Mouse (Mus musculus) forebrain, embryonic 16.5 days (tissue): ENCODE data around the gene Oas3. TPM values are rescaled to one million over a fixed set of nuclear protein-coding genes. Genes with fewer than 3 reads are reported as not detected.
"Not testable (repeated sequence)": the region's sequence is repeated elsewhere in the genome, so short reads cannot be mapped to it uniquely, and the experiment has no call there.

Source experiments
- ATAC-seq: fragments of 200-750 bp; cut with Nextera tagmentation; 2 replicates; pipeline ENCODE4 v1.8.0; 2017; ENCODE audit warnings: mild to moderate bottlenecking, moderate library complexity
- H3K27ac ChIP-seq: fragments of 300-500 bp; sonication (generic); 2 replicates; pipeline ENCODE4 v1.5.1; 2014; ENCODE audit warnings: low read length, control low read depth
- H3K27me3 ChIP-seq: fragments of 300-500 bp; sonication (generic); replicated peaks from 2 replicates; pipeline ENCODE4 v1.6.1; 2014; ENCODE audit warnings: low read length; ENCODE audit not compliant: control insufficient read depth, insufficient read depth
- H3K36me3 ChIP-seq: fragments of 300-500 bp; sonication (generic); 2 replicates; pipeline ENCODE4 v1.6.1; 2014; ENCODE audit not compliant: control insufficient read depth, insufficient read depth
- H3K4me1 ChIP-seq: fragments of 300-500 bp; sonication (generic); replicated peaks from 2 replicates; pipeline ENCODE4 v1.6.1; 2014; ENCODE audit warnings: low read length; ENCODE audit not compliant: control insufficient read depth, insufficient read depth
- H3K4me2 ChIP-seq: fragments of 300-500 bp; sonication (generic); 2 replicates; pipeline ENCODE4 v1.6.1; 2014; ENCODE audit warnings: mild to moderate bottlenecking, low read length, control low read depth
- H3K4me3 ChIP-seq: fragments of 300-500 bp; sonication (generic); replicated peaks from 2 replicates; pipeline ENCODE4 v1.5.1; 2014; ENCODE audit warnings: mild to moderate bottlenecking, low read length, control low read depth
- H3K9ac ChIP-seq: fragments of 300-500 bp; sonication (generic); replicated peaks from 2 replicates; pipeline ENCODE4 v1.6.1; 2014; ENCODE audit warnings: low read depth, low read length, control low read depth
- H3K9me3 ChIP-seq: fragments of 300-500 bp; sonication (generic); 2 replicates; pipeline ENCODE4 v1.6.1; 2016; ENCODE audit warnings: low read length; ENCODE audit not compliant: control insufficient read depth
- WGBS: fragments of 180-500 bp; shearing (Covaris S2); extraction: QIAGEN DNeasy Blood & Tissue Kit; methylation state at CpG from one replicate; pipeline ENCODE4 v1.1.7; 2014; 5-methylcytosine and 5-hydroxymethylcytosine counted together
- polyA plus RNA-seq: library from polyadenylated mRNA; unstranded; fragments of >200 nt; fragmentation: Nextera tagmentation; extraction: Ambion mirVana; gene quantifications from 2 replicates; pipeline ENCODE4 v1.2.1, GENCODE M21; 2015

The Oas3 gene
- polyA plus RNA-seq, 1 experiment from 2014 or later = 0.15 TPM

DNA sequence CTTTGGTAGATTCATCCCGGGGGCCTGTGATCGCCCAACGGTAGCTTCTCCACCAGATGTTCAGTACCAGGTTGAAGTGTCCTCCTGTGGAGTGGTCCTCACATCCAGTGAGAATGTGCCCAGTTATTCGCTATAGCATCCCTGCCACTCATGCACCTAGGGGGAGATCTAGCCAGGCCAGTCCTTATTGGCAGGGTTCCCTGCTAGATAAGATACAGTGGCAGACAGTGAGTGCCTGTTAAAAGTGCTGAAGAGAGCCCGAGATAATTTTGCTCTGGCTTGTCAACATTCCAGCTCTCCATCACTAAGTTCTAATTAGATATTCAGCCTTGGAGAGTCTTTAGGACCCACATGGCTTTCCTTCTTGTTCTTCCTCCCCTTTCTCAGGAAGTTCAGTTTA is 20.7 kb upstream of the Oas3 start:
- H3K4me3 ChIP-seq, H3K27me3 ChIP-seq, H3K9me3 ChIP-seq, H3K9ac ChIP-seq, H3K4me1 ChIP-seq, H3K4me2 ChIP-seq, H3K36me3 ChIP-seq, ATAC-seq, H3K27ac ChIP-seq: not testable (repeated sequence)
- 71% methylated on average over 5 of the region's 5 CpGs for WGBS

DNA sequence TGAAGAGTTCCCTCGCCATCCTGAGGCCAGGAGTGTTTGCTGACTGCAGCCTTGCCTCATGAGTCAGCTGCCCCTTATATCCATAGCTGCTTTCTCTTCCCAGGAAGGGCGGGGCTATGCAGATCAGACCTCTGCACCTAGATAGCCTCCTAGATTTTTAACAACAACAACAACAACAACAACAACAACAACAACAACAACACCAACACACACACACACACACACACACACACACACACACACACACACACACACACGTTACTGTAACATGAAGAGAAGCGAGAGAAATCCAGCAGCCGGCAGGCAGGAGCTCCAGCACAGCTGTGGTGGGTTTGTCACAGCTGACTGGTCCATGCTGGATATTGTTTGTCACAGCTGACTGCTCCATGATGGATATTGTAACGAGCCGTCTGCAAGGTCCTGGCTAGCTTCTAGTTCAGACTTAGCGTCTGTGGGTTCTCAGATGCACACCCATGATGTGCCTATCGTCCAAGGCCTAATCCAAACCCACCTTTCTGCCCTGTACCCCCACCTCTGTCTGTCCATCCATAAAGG is 18.1 kb upstream of the Oas3 start, which contains the start of gene Oas1e:
TSS of gene Oas1e (minus strand) at position 51 of the 555 bp plus-strand sequence.
- not testable (repeated sequence) for H3K4me1 ChIP-seq, H3K9me3 ChIP-seq, H3K27ac ChIP-seq, H3K9ac ChIP-seq, ATAC-seq, H3K27me3 ChIP-seq, H3K4me3 ChIP-seq, H3K4me2 ChIP-seq, H3K36me3 ChIP-seq
- 61% methylated on average over 9 of the region's 9 CpGs for WGBS

DNA sequence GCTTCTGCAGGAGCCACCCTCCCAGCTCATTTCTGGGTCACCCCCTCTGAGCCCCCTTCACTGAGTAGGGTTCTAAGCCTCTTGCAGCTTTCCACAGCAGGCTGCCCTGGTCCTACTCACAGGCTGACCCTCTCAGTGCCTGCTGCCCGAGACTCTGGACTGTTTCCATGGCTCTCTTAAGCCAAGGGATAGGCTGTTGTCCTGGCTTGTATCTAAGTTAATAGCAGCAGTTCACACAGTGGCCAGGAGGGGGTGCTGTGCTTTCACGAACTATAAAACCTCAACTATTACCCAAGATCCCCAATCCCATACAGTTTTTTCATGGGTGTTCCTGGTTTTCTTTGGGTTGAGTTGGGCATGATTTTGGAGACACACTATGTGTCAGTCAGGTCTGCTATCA is 15.6 kb upstream of the Oas3 start:
- no peak overlapping the region for H3K4me2 ChIP-seq
- H3K9me3 ChIP-seq = no peaks in the 10 kb centered on the region
- H3K4me1 ChIP-seq = no peaks in the 10 kb centered on the region
- no peaks in the 10 kb centered on the region for H3K27me3 ChIP-seq
- no peak overlapping the region for H3K4me3 ChIP-seq
- no peak for ATAC-seq
- no peaks in the 10 kb centered on the region for H3K36me3 ChIP-seq
- WGBS = 17% methylated on average over 2 of the region's 2 CpGs
- no peak overlapping the region for H3K27ac ChIP-seq
- no peak overlapping the region for H3K9ac ChIP-seq

DNA sequence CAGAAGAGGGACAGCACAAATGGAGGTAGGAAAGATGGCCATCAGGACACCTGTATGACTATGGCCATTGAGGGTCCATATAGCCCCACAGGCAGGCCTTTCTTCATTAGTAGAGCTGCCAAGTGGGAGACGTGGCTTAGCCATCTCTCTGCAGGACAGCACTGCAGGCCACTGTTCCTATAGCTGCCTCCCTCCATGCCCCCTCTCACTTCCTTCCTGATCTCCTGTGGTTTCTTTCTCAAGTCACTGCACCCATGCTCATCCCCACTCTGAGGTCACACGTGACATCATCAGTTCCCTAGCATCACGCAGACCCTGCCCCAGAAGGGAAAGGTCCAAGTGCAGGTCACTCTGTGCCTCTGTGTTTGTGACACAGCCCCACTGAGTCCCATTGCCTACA is 9.6 kb upstream of the Oas3 start:
- Histone ChIP-seq H3K4me1 (no peaks in the 10 kb centered on the region), H3K36me3 (no peaks in the 10 kb centered on the region), H3K9ac (no peak overlapping the region), H3K4me2 (no peak overlapping the region), H3K27ac (no peak overlapping the region), H3K27me3 (no peaks in the 10 kb centered on the region), H3K9me3 (no peaks in the 10 kb centered on the region), H3K4me3 (no peak overlapping the region)
- no peak for ATAC-seq
- WGBS = 85% methylated on average over 3 of the region's 3 CpGs

DNA sequence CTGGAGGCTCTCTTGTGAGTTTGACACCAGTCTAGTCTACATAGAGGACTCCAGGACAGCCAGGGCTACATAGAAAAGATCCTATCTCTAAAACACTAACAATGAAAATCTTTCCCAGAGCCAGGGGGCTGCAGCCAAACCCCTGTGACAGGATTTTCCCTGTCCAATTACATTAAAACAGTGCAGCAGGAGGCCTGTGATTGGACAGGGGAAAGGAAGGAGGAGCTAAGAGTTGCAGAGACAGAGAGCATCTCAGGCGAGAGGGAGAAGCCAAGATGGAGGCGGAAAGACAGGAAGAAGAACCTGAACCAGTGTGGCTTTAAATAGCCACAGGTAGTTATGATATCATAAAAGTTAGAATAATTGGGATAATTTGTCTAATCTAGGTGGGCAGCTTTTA is 5.0 kb upstream of the Oas3 start:
- no peak overlapping the region for H3K27ac ChIP-seq
- no peak overlapping the region for H3K4me3 ChIP-seq
- no peaks in the 10 kb centered on the region for H3K4me1 ChIP-seq
- H3K9me3 ChIP-seq = no peaks in the 10 kb centered on the region
- WGBS = 64% methylated on average over 2 of the region's 2 CpGs
- no peak overlapping the region for H3K9ac ChIP-seq
- no peak for ATAC-seq
- H3K36me3 ChIP-seq = no peaks in the 10 kb centered on the region
- no peak overlapping the region for H3K4me2 ChIP-seq
- no peaks in the 10 kb centered on the region for H3K27me3 ChIP-seq

DNA sequence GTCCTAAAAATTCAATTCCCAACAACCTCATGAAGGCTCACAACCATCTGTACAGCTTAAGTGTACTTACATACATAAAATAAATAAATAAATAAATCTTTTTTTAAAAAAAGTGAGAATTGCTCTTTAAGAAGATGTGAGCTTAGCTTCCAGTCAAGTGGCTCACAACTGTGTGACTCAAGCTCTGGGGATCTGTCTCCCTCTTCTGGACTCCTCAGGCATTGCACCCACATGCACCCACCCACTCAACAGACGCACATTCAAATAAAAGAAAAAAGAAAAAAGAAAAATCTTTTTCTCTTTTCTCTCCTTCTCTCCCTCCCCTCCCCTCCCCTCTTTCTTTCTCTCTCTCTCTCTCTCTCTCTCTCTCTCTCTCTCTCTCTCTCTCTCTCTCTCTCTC is 4.2 kb upstream of the Oas3 start:
- H3K9me3 ChIP-seq = no peaks in the 10 kb centered on the region
- no peaks in the 10 kb centered on the region for H3K27me3 ChIP-seq
- H3K9ac ChIP-seq = no peak overlapping the region
- no peaks in the 10 kb centered on the region for H3K36me3 ChIP-seq
- ATAC-seq = no peak
- no peak overlapping the region for H3K27ac ChIP-seq
- H3K4me2 ChIP-seq = no peak overlapping the region
- 78% methylated on average over 1 of the region's 1 CpGs for WGBS
- H3K4me1 ChIP-seq = no peaks in the 10 kb centered on the region
- no peak overlapping the region for H3K4me3 ChIP-seq

DNA sequence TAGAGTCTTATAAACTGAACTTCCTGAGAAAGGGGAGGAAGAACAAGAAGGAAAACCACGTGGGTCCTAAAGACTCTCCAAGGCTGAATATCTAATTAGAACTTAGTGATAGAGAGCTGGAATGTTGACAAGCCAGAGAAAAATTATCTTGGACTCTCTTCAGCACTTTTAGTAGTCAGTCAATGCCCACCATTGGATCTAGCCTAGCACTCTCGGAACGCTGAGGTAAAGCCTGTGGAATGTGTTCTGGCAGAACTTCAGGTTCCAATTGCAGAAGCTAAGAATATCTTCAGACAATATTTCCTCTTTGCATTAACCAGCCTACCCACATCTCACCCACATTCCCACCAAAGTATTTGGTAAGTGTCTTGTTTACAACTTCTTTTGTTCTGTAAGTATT is 2.5 kb upstream of the Oas3 start:
- Histone ChIP-seq H3K27me3 (no peaks in the 10 kb centered on the region), H3K4me3 (no peak overlapping the region), H3K27ac (no peak overlapping the region), H3K4me1 (no peaks in the 10 kb centered on the region), H3K36me3 (no peaks in the 10 kb centered on the region), H3K4me2 (no peak overlapping the region), H3K9ac (no peak overlapping the region), H3K9me3 (no peaks in the 10 kb centered on the region)
- WGBS = 51% methylated on average over 3 of the region's 3 CpGs
- no peak for ATAC-seq

DNA sequence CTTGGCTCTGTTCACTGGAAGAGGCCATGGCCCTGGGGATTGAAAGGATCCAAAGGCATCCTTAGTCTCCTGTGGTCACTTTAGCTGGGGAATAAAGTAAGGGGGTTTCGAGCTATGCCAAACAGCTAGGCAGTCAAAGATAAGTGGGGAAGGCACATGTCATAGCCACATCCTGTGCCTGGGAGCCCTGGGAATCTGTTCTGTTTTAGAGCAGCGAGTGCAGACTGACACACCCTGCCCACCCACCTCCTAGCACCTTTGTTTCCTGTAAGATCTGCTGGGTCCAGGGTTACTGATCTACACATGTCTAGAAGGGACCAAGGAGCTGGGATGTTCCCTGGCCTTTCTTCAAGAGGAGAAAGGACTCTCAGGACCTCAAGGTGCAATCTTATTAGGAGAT is 1.5 kb upstream of the Oas3 start:
- Histone ChIP-seq H3K9me3 (no peaks in the 10 kb centered on the region), H3K36me3 (no peaks in the 10 kb centered on the region), H3K27me3 (no peaks in the 10 kb centered on the region), H3K27ac (no peak overlapping the region), H3K4me3 (no peak overlapping the region), H3K9ac (no peak overlapping the region), H3K4me1 (no peaks in the 10 kb centered on the region), H3K4me2 (no peak overlapping the region)
- 79% methylated on average over 2 of the region's 2 CpGs for WGBS
- no peak for ATAC-seq

DNA sequence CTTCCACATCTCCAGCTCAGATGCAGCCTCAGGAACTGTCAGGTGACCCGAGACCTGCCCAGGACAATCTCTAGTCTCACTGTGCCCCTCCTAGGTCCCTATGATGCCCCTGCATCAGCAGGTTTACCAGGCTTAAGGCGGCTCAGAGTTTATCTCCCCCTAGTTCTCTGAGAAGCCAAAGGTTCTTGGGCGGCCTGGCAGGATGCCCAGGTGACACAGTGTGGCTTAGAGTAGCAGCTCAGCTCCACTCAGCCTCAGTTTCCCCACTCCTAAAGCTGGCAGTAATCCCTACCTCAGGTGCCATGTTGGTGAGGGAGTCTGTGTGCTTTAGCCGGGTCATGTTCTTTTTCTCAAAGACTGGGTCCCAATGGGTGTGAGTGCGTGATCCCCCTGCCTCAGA is 660 bp downstream of the Oas3 start:
- Histone ChIP-seq H3K4me1 (no peaks in the 10 kb centered on the region), H3K27ac (no peak overlapping the region), H3K27me3 (no peaks in the 10 kb centered on the region), H3K36me3 (no peaks in the 10 kb centered on the region), H3K4me3 (no peak overlapping the region), H3K9me3 (no peaks in the 10 kb centered on the region), H3K4me2 (no peak overlapping the region), H3K9ac (no peak overlapping the region)
- no peak for ATAC-seq
- WGBS = 79% methylated on average over 5 of the region's 5 CpGs

DNA sequence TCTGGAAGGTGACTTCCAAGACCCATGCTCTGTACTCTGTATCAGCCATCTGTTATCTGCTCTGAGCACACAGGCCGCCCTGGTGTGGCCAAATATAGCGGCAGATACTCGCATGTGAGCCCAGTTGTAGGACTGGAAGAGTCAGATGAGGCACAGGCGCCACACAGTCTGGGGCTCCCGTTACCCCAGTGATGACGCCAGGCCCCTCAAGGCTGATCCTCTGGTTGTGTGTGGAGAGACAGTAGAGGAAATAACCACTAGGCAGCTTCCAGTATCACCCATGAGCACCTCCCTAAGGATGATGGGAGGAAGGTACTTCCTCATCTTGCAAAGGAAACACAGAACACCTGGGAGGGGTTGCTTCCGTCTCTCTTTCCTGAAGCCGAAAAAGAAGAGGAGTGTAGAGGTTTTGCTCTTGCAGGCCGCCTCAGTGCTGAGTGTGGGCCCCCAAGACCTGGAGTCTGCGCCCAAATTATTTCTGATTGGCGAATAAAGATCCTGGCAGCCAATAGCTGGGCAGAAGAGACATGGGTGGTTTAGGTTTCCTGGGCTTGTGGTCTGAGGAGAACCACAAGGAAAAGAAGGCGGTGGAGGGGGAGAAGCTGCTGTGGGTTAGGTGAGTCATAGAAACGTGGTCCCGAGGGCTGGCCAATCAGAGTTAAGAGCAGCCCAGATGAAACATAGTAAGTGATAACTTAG is 2.0 kb downstream of the Oas3 start:
- Histone ChIP-seq H3K36me3 (no peaks in the 10 kb centered on the region), H3K9ac (no peak overlapping the region), H3K4me3 (no peak overlapping the region), H3K27ac (no peak overlapping the region), H3K27me3 (no peaks in the 10 kb centered on the region), H3K9me3 (no peaks in the 10 kb centered on the region), H3K4me1 (no peaks in the 10 kb centered on the region), H3K4me2 (no peak overlapping the region)
- 84% methylated on average over 14 of the region's 14 CpGs for WGBS
- no peak for ATAC-seq
